ENCODE assay signal across 8 mouse cellular contexts in genomic region chr7:100121376-100121789, GRCm38 (mm10). TPM values are rescaled to one million over a fixed set of nuclear protein-coding genes. Genes with fewer than 3 reads are reported as not detected.
DNase-seq lines count a peak whose midpoint lies in the region; ATAC-seq and TF ChIP-seq lines count a peak whose summit lies in the region.

Pold3 (minus strand) TSS chr7:100121565.

- H3K4me1 ChIP-seq in hindbrain, embryonic 10.5 days (replicated peaks) = peaks cover 34% of the 10 kb centered on the region
- H3K4me1 ChIP-seq in lung, postnatal 0 days (ENCODE audit: insufficient read depth, low read depth, low read length) = peaks cover 4% of the 10 kb centered on the region; the same call in 1 of the 2 replicates

- peak; percentile 98 for DNase-seq in MN1 (ENCODE audit: low spot score)
- peak; percentile 97 for DNase-seq in cerebellum, adult 9-10 months
- DNase-seq in hindbrain, embryonic 10.5 days (ENCODE audit: low spot score) = peak; percentile 100
- DNase-seq in layer of hippocampus, adult 9-11 months = peak; percentile 97
- DNase-seq in lung, postnatal 0 days (ENCODE audit: low spot score) = peak; percentile 96
- peak; percentile 100 for DNase-seq in ovary, postnatal 14 days (ENCODE audit: low spot score)
- peak; percentile 99 for DNase-seq in thymus, postnatal 14 days

- peak; percentile 60; the same call in 1 of the 2 replicates for TF ChIP-seq EP300 in lung, postnatal 0 days (IDR thresholded peaks at IDR 0.05)

- peaks cover 36% of the 10 kb centered on the region for H3K36me3 ChIP-seq in hindbrain, embryonic 10.5 days
- H3K36me3 ChIP-seq in lung, postnatal 0 days (ENCODE audit: insufficient read depth, low read length) = no peaks in the 10 kb centered on the region

- peak within 1 kb of the TSS; percentile 82 for H3K9ac ChIP-seq in lung, postnatal 0 days (replicated peaks; ENCODE audit: low read depth)

- peak; percentile 98 for ATAC-seq in frontal cortex, adult (ENCODE audit: low TSS enrichment)
- ATAC-seq in lung, postnatal 0 days = peak; percentile 97

- TF ChIP-seq CTCF in lung, postnatal 0 days (IDR thresholded peaks at IDR 0.05) = peak; percentile 41

- H3K27ac ChIP-seq in hindbrain, embryonic 10.5 days = peak within 1 kb of the TSS; percentile 95
- peak within 1 kb of the TSS; percentile 88 for H3K27ac ChIP-seq in lung, postnatal 0 days (ENCODE audit: low read length)

- H3K9me3 ChIP-seq in hindbrain, embryonic 10.5 days = no peaks in the 10 kb centered on the region
- no peaks in the 10 kb centered on the region for H3K9me3 ChIP-seq in lung, postnatal 0 days (ENCODE audit: low read length)

- WGBS in hindbrain, embryonic 10.5 days = 0% methylated on average over 33 of the region's 33 CpGs
- under 1% methylated on average over 32 of the region's 33 CpGs for WGBS in lung, postnatal 0 days

- H3K4me3 ChIP-seq in hindbrain, embryonic 10.5 days = peak within 1 kb of the TSS; percentile 86
- H3K4me3 ChIP-seq in lung, postnatal 0 days (ENCODE audit: low read depth, low read length) = peak within 1 kb of the TSS; percentile 79

- H3K27me3 ChIP-seq in hindbrain, embryonic 10.5 days (ENCODE audit: insufficient read depth, poor library complexity, severe bottlenecking) = no peaks in the 10 kb centered on the region
- H3K27me3 ChIP-seq in lung, postnatal 0 days (replicated peaks; ENCODE audit: insufficient read depth, low read length) = no peaks in the 10 kb centered on the region

- H3K4me2 ChIP-seq in lung, postnatal 0 days (replicated peaks; ENCODE audit: low read depth, low read length) = peak within 1 kb of the TSS; percentile 85

RNA-seq across cellular contexts. Expression of gene Pold3, which starts in this region (rescaled TPM):
- polyA plus RNA-seq in hindbrain, embryonic 10.5 days (2016; fragmentation: Nextera tagmentation; extraction: Ambion mirVana) = 70.7 and 107 TPM in 2 replicates
- polyA plus RNA-seq in lung, postnatal 0 days (2015; fragmentation: Nextera tagmentation; extraction: Ambion mirVana) = 18.2 and 19.3 TPM in 2 replicates

Comparison
In these comparisons a context has a peak if more than half of its experiments do, and no peak if none do; other contexts are left out.
1. Peak in every context shown above with its lines: DNase-seq, ATAC-seq, H3K4me3 ChIP-seq and H3K27ac ChIP-seq.